Mouse (Mus musculus): Measurements from ENCODE around the gene Cd84. TPM values are rescaled to one million over a fixed set of nuclear protein-coding genes. Genes with fewer than 3 reads are reported as not detected.
"Not testable (repeated sequence)": the region's sequence is repeated elsewhere in the genome, so short reads cannot be mapped to it uniquely, and the experiment has no call there.

The Cd84 gene
- 2.4 and 2.7 TPM in 2 replicates for polyA plus RNA-seq (2012; rRNA removed)

DNA sequence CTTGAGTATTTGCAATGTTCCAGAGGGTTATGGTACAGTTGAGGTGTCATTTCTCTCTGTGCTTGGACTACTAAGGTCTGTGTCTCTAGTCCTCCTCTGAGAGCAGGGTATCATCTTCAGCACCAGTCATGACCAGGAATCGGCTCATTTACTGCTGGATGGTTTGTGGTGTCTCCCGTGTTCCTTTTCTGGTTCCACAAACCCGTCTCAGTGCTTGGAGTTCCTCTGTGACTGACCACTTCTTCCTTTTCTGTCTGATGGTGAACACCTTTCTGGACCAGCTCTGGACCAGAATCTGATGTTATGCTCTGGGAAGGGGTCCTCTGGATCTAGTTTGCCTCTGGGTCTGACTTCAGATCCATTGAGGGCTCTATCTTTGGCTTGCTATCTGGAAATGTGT is at the start of gene Cd84:
Gene Cd84, plus strand, starts transcription at position 210 of the 400 bp plus-strand sequence.
- no peaks in the 10 kb centered on the region for H3K4me1 ChIP-seq (ENCODE audit: control insufficient read depth, insufficient read depth, low read length)
- H3K27ac ChIP-seq (ENCODE audit: insufficient read depth, low read length), result no peak within 1 kb of the TSS
- no peak within 1 kb of the TSS for H3K4me3 ChIP-seq (ENCODE audit: insufficient read depth, low read length)
- no peak for TF ChIP-seq POLR2A (IDR thresholded peaks at IDR 0.05; ENCODE audit: extremely low read depth, insufficient read depth, low read length)
- no peak for TF ChIP-seq CTCF (IDR thresholded peaks at IDR 0.05; ENCODE audit: extremely low read depth, insufficient read depth, low read length)

DNA sequence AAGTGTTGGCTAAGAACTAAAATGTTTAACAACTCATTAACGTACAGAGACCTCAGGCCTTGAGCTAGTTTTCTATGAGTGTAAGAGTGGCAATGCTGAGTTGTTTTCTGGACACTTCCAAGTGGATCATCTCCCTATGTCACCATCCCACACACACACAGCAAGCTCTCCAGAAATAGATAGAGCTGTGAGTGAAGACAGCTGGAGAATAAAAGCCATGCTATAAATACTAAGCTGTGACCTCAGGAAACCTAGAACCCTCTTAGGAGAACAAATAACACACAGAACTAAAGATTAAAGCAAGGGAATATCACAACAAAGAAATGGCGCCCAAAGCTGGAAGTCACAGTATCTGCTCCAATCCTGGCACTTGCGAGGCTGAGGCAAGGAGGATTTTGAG is 48.0 kb upstream of the Cd84 start:
- Histone ChIP-seq H3K4me1 (ENCODE audit: control insufficient read depth, insufficient read depth, low read length) (peaks cover 8% of the 10 kb centered on the region), H3K4me3 (ENCODE audit: insufficient read depth, low read length) (no peak overlapping the region), H3K27ac (ENCODE audit: insufficient read depth, low read length) (peak overlapping the region; percentile 60)
- TF ChIP-seq CTCF (IDR thresholded peaks at IDR 0.05; ENCODE audit: extremely low read depth, insufficient read depth, low read length), result no peak
- TF ChIP-seq POLR2A (IDR thresholded peaks at IDR 0.05; ENCODE audit: extremely low read depth, insufficient read depth, low read length), result no peak

DNA sequence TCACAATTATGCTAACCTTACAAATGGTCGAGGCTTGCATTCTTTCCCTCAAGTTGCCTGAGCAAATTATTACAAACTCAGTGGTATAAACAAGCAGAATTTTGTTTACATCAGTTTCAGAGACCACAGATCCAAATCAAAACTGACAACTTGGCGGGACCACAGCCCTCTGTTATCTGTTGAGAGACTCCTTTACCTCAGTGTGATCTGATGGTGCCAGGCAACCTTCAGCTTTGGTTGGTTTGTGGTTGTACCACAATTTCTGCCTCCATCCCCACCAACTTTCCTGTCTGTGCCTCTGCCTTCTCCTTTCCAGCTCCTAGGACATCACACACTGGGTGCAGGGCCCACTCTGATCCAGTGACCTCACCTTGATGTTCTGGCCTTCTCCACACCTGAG is 43.3 kb upstream of the Cd84 start:
- H3K27ac ChIP-seq (ENCODE audit: insufficient read depth, low read length), result no peak overlapping the region
- peaks cover 3% of the 10 kb centered on the region; the same call in 1 of the 2 replicates for H3K4me1 ChIP-seq (ENCODE audit: control insufficient read depth, insufficient read depth, low read length)
- no peak overlapping the region for H3K4me3 ChIP-seq (ENCODE audit: insufficient read depth, low read length)
- TF ChIP-seq CTCF (IDR thresholded peaks at IDR 0.05; ENCODE audit: extremely low read depth, insufficient read depth, low read length) (no peak), POLR2A (IDR thresholded peaks at IDR 0.05; ENCODE audit: extremely low read depth, insufficient read depth, low read length) (no peak)

GRCm38 (mm10) chr1:171797840-171798239 is 41.7 kb upstream of the Cd84 start:
- no peak for TF ChIP-seq POLR2A (IDR thresholded peaks at IDR 0.05; ENCODE audit: extremely low read depth, insufficient read depth, low read length)
- TF ChIP-seq CTCF (IDR thresholded peaks at IDR 0.05; ENCODE audit: extremely low read depth, insufficient read depth, low read length), result no peak
- no peak overlapping the region for H3K4me3 ChIP-seq (ENCODE audit: insufficient read depth, low read length)
- H3K27ac ChIP-seq (ENCODE audit: insufficient read depth, low read length), result no peak overlapping the region
- H3K4me1 ChIP-seq (ENCODE audit: control insufficient read depth, insufficient read depth, low read length), result no peaks in the 10 kb centered on the region

- Histone ChIP-seq H3K4me3 (ENCODE audit: insufficient read depth, low read length) (no peak overlapping the region), H3K4me1 (ENCODE audit: control insufficient read depth, insufficient read depth, low read length) (no peaks in the 10 kb centered on the region), H3K27ac (ENCODE audit: insufficient read depth, low read length) (no peak overlapping the region)
- TF ChIP-seq CTCF (IDR thresholded peaks at IDR 0.05; ENCODE audit: extremely low read depth, insufficient read depth, low read length), result no peak
- TF ChIP-seq POLR2A (IDR thresholded peaks at IDR 0.05; ENCODE audit: extremely low read depth, insufficient read depth, low read length), result no peak
Measured at GRCm38 (mm10) chr1:171799648-171800047, 39.8 kb upstream of the Cd84 start.

GRCm38 (mm10) chr1:171811048-171811447 is 28.4 kb upstream of the Cd84 start:
- not testable (repeated sequence) for H3K4me3 ChIP-seq (ENCODE audit: insufficient read depth, low read length); H3K4me1 ChIP-seq (ENCODE audit: control insufficient read depth, insufficient read depth, low read length); H3K27ac ChIP-seq (ENCODE audit: insufficient read depth, low read length)

DNA sequence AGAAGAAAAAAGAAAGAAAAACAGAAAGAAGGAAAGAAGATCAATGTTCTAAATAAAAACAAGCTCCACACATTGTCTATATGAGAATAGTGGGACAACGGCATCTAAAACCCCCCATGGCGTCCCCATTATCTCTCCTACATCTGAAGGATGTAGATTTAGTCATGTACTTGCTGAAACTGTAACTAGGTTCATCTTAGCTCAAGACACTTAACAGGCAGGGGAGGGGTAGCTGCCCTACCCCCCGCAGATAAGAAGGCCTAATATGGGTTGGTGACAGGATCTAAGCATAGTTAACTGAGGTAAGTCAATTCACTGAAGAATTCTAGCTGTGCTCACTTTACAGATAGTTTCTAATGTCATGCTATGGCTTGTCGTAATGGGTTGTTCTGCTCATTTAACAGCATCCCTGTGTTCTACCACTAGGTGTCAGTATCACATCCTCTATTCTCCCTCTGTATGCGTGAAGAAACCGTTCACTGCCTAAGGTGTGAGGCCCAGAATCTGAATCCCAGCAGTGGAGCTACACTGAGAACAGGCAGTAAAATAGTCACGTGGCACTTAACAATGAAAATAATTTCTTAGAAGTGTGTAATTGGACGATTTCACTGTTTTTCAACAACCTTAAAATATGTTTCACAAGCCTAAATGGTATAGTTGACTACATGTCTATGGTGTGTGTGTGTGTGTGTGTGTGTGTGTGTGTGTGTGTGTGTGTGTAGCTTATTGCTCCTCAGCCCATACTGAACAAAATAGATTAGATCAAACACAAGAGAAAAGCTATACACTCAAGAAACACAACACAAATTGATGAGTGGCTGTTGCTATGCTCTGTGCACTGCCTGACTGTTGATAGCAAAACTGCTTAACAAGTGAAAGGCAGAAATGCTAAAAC is 23.7 kb upstream of the Cd84 start:
- Histone ChIP-seq H3K4me1 (ENCODE audit: control insufficient read depth, insufficient read depth, low read length) (no peaks in the 10 kb centered on the region), H3K27ac (ENCODE audit: insufficient read depth, low read length) (no peak overlapping the region), H3K4me3 (ENCODE audit: insufficient read depth, low read length) (no peak overlapping the region)
- peak; percentile 65 for TF ChIP-seq CTCF (IDR thresholded peaks at IDR 0.05; ENCODE audit: extremely low read depth, insufficient read depth, low read length)
- no peak for TF ChIP-seq POLR2A (IDR thresholded peaks at IDR 0.05; ENCODE audit: extremely low read depth, insufficient read depth, low read length)

GRCm38 (mm10) chr1:171816991-171817390 is 22.5 kb upstream of the Cd84 start:
- no peak overlapping the region for H3K4me3 ChIP-seq (ENCODE audit: insufficient read depth, low read length)
- TF ChIP-seq CTCF (IDR thresholded peaks at IDR 0.05; ENCODE audit: extremely low read depth, insufficient read depth, low read length) (no peak), POLR2A (IDR thresholded peaks at IDR 0.05; ENCODE audit: extremely low read depth, insufficient read depth, low read length) (no peak)
- no peaks in the 10 kb centered on the region for H3K4me1 ChIP-seq (ENCODE audit: control insufficient read depth, insufficient read depth, low read length)
- H3K27ac ChIP-seq (ENCODE audit: insufficient read depth, low read length), result no peak overlapping the region

- Histone ChIP-seq H3K4me3 (ENCODE audit: insufficient read depth, low read length) (no peak overlapping the region), H3K27ac (ENCODE audit: insufficient read depth, low read length) (no peak overlapping the region), H3K4me1 (ENCODE audit: control insufficient read depth, insufficient read depth, low read length) (no peaks in the 10 kb centered on the region; the same call in 1 of the 2 replicates)
- TF ChIP-seq POLR2A (IDR thresholded peaks at IDR 0.05; ENCODE audit: extremely low read depth, insufficient read depth, low read length) (no peak), CTCF (IDR thresholded peaks at IDR 0.05; ENCODE audit: extremely low read depth, insufficient read depth, low read length) (no peak)
Measured at GRCm38 (mm10) chr1:171821331-171821730, 18.2 kb upstream of the Cd84 start.

- Histone ChIP-seq H3K4me3 (ENCODE audit: insufficient read depth, low read length) (no peak overlapping the region), H3K4me1 (ENCODE audit: control insufficient read depth, insufficient read depth, low read length) (no peaks in the 10 kb centered on the region; the same call in 1 of the 2 replicates), H3K27ac (ENCODE audit: insufficient read depth, low read length) (no peak overlapping the region)
- no peak for TF ChIP-seq POLR2A (IDR thresholded peaks at IDR 0.05; ENCODE audit: extremely low read depth, insufficient read depth, low read length)
- TF ChIP-seq CTCF (IDR thresholded peaks at IDR 0.05; ENCODE audit: extremely low read depth, insufficient read depth, low read length), result no peak
Measured at GRCm38 (mm10) chr1:171825462-171825861, 14.0 kb upstream of the Cd84 start.
